Mouse (Mus musculus): ENCODE results near the gene Clic4. TPM values are rescaled to one million over a fixed set of nuclear protein-coding genes. Genes with fewer than 3 reads are reported as not detected.

The Clic4 gene
- polyA plus RNA-seq, 1 experiment: 34.7 TPM

GRCm38 (mm10) chr4:135231543-135231942 lies 41.1 kb downstream of the Clic4 start:
- 91% methylated on average over 5 of the region's 5 CpGs for WGBS
- Histone ChIP-seq H3K27me3 (ENCODE audit: control insufficient read depth, insufficient read depth, low read length) (no peaks in the 10 kb centered on the region), H3K27ac (ENCODE audit: insufficient read depth, low read length) (no peak overlapping the region), H3K36me3 (ENCODE audit: control insufficient read depth, insufficient read depth, low read length) (no peaks in the 10 kb centered on the region), H3K4me3 (ENCODE audit: extremely low read depth, insufficient read depth, insufficient read length) (no peak overlapping the region), H3K4me1 (ENCODE audit: control insufficient read depth, insufficient read depth, insufficient read length) (peaks cover 18% of the 10 kb centered on the region)
- DNase-seq (ENCODE audit: low read depth in 1 of 2, low spot score in 2 of 2): no peak
- TF ChIP-seq CTCF (IDR thresholded peaks at IDR 0.05; ENCODE audit: extremely low read depth, insufficient read depth, insufficient read length, insufficient replicate concordance) (no peak), POLR2A (IDR thresholded peaks at IDR 0.05; ENCODE audit: low read depth, low read length) (no peak)

- H3K4me3 ChIP-seq (ENCODE audit: extremely low read depth, insufficient read depth, insufficient read length): no peak overlapping the region
- H3K27me3 ChIP-seq (ENCODE audit: control insufficient read depth, insufficient read depth, low read length): no peaks in the 10 kb centered on the region
- no peak for TF ChIP-seq POLR2A (IDR thresholded peaks at IDR 0.05; ENCODE audit: low read depth, low read length)
- no peak for TF ChIP-seq CTCF (IDR thresholded peaks at IDR 0.05; ENCODE audit: extremely low read depth, insufficient read depth, insufficient read length, insufficient replicate concordance)
- H3K4me1 ChIP-seq (ENCODE audit: control insufficient read depth, insufficient read depth, insufficient read length): peaks cover 22% of the 10 kb centered on the region
- H3K27ac ChIP-seq (ENCODE audit: insufficient read depth, low read length): no peak overlapping the region
- DNase-seq (ENCODE audit: low read depth in 1 of 2, low spot score in 2 of 2): no peak
- H3K36me3 ChIP-seq (ENCODE audit: control insufficient read depth, insufficient read depth, low read length): no peaks in the 10 kb centered on the region
- 89% methylated on average over 3 of the region's 3 CpGs for WGBS
Observed at GRCm38 (mm10) chr4:135231136-135231535, 41.5 kb downstream of the Clic4 start.

- no peak for TF ChIP-seq POLR2A (IDR thresholded peaks at IDR 0.05; ENCODE audit: low read depth, low read length)
- TF ChIP-seq CTCF (IDR thresholded peaks at IDR 0.05; ENCODE audit: extremely low read depth, insufficient read depth, insufficient read length, insufficient replicate concordance): no peak
- no peaks in the 10 kb centered on the region for H3K27me3 ChIP-seq (ENCODE audit: control insufficient read depth, insufficient read depth, low read length)
- DNase-seq (ENCODE audit: low read depth in 1 of 2, low spot score in 2 of 2): no peak
- no peaks in the 10 kb centered on the region for H3K36me3 ChIP-seq (ENCODE audit: control insufficient read depth, insufficient read depth, low read length)
- no peak overlapping the region for H3K27ac ChIP-seq (ENCODE audit: insufficient read depth, low read length)
- WGBS: 87% methylated on average over 5 of the region's 5 CpGs
- peaks cover 24% of the 10 kb centered on the region for H3K4me1 ChIP-seq (ENCODE audit: control insufficient read depth, insufficient read depth, insufficient read length)
- no peak overlapping the region for H3K4me3 ChIP-seq (ENCODE audit: extremely low read depth, insufficient read depth, insufficient read length)
Observed at GRCm38 (mm10) chr4:135230661-135231060, 42.0 kb downstream of the Clic4 start.

- DNase-seq (ENCODE audit: low read depth in 1 of 2, low spot score in 2 of 2): no peak
- H3K27me3 ChIP-seq (ENCODE audit: control insufficient read depth, insufficient read depth, low read length): no peaks in the 10 kb centered on the region
- no peak overlapping the region for H3K27ac ChIP-seq (ENCODE audit: insufficient read depth, low read length)
- WGBS: 32% methylated on average over 4 of the region's 4 CpGs
- H3K36me3 ChIP-seq (ENCODE audit: control insufficient read depth, insufficient read depth, low read length): no peaks in the 10 kb centered on the region
- TF ChIP-seq CTCF (IDR thresholded peaks at IDR 0.05; ENCODE audit: extremely low read depth, insufficient read depth, insufficient read length, insufficient replicate concordance) (no peak), POLR2A (IDR thresholded peaks at IDR 0.05; ENCODE audit: low read depth, low read length) (no peak)
- no peak overlapping the region for H3K4me3 ChIP-seq (ENCODE audit: extremely low read depth, insufficient read depth, insufficient read length)
- H3K4me1 ChIP-seq (ENCODE audit: control insufficient read depth, insufficient read depth, insufficient read length): peaks cover 25% of the 10 kb centered on the region
Observed at GRCm38 (mm10) chr4:135229871-135230270, 42.7 kb downstream of the Clic4 start.

GRCm38 (mm10) chr4:135228136-135228535 lies 44.5 kb downstream of the Clic4 start:
- Histone ChIP-seq H3K4me3 (ENCODE audit: extremely low read depth, insufficient read depth, insufficient read length) (no peak overlapping the region), H3K27me3 (ENCODE audit: control insufficient read depth, insufficient read depth, low read length) (no peaks in the 10 kb centered on the region), H3K36me3 (ENCODE audit: control insufficient read depth, insufficient read depth, low read length) (peaks cover 5% of the 10 kb centered on the region; the same call in 1 of the 2 replicates), H3K27ac (ENCODE audit: insufficient read depth, low read length) (no peak overlapping the region), H3K4me1 (ENCODE audit: control insufficient read depth, insufficient read depth, insufficient read length) (peaks cover 27% of the 10 kb centered on the region)
- TF ChIP-seq POLR2A (IDR thresholded peaks at IDR 0.05; ENCODE audit: low read depth, low read length) (no peak), CTCF (IDR thresholded peaks at IDR 0.05; ENCODE audit: extremely low read depth, insufficient read depth, insufficient read length, insufficient replicate concordance) (no peak)
- WGBS: 17% methylated on average over 3 of the region's 3 CpGs
- no peak for DNase-seq (ENCODE audit: low read depth in 1 of 2, low spot score in 2 of 2)

- H3K4me3 ChIP-seq (ENCODE audit: extremely low read depth, insufficient read depth, insufficient read length): no peak overlapping the region
- TF ChIP-seq POLR2A (IDR thresholded peaks at IDR 0.05; ENCODE audit: low read depth, low read length): no peak
- no peak for TF ChIP-seq CTCF (IDR thresholded peaks at IDR 0.05; ENCODE audit: extremely low read depth, insufficient read depth, insufficient read length, insufficient replicate concordance)
- H3K27ac ChIP-seq (ENCODE audit: insufficient read depth, low read length): no peak overlapping the region
- peaks cover 24% of the 10 kb centered on the region for H3K4me1 ChIP-seq (ENCODE audit: control insufficient read depth, insufficient read depth, insufficient read length)
- H3K36me3 ChIP-seq (ENCODE audit: control insufficient read depth, insufficient read depth, low read length): peaks cover 11% of the 10 kb centered on the region
- no peaks in the 10 kb centered on the region for H3K27me3 ChIP-seq (ENCODE audit: control insufficient read depth, insufficient read depth, low read length)
- WGBS: 43% methylated on average over 12 of the region's 12 CpGs
- DNase-seq (ENCODE audit: low read depth in 1 of 2, low spot score in 2 of 2): peak; percentile 39 to 58
Observed at GRCm38 (mm10) chr4:135226008-135226667, 46.5 kb downstream of the Clic4 start.

- Histone ChIP-seq H3K27me3 (ENCODE audit: control insufficient read depth, insufficient read depth, low read length) (no peaks in the 10 kb centered on the region), H3K4me1 (ENCODE audit: control insufficient read depth, insufficient read depth, insufficient read length) (peaks cover 17% of the 10 kb centered on the region), H3K27ac (ENCODE audit: insufficient read depth, low read length) (no peak overlapping the region), H3K36me3 (ENCODE audit: control insufficient read depth, insufficient read depth, low read length) (peaks cover 11% of the 10 kb centered on the region), H3K4me3 (ENCODE audit: extremely low read depth, insufficient read depth, insufficient read length) (no peak overlapping the region)
- no peak for DNase-seq (ENCODE audit: low read depth in 1 of 2, low spot score in 2 of 2)
- no peak for TF ChIP-seq POLR2A (IDR thresholded peaks at IDR 0.05; ENCODE audit: low read depth, low read length)
- no peak for TF ChIP-seq CTCF (IDR thresholded peaks at IDR 0.05; ENCODE audit: extremely low read depth, insufficient read depth, insufficient read length, insufficient replicate concordance)
- 93% methylated on average over 9 of the region's 9 CpGs for WGBS
Observed at GRCm38 (mm10) chr4:135223808-135224207, 48.8 kb downstream of the Clic4 start.
